Mouse (Mus musculus) ES-E14 (cell line): ENCODE data around the gene Tex12.

Source experiments
- CHD2 ChIP-seq: IDR thresholded peaks from 2 replicates; pipeline ENCODE4 v1.6.1; 2014; ENCODE audit warnings: mild to moderate bottlenecking, low read depth, low read length, inconsistent platforms
- MAFK ChIP-seq: IDR thresholded peaks from 2 replicates; pipeline ENCODE4 v1.6.1; 2014; ENCODE audit warnings: mild to moderate bottlenecking, low read depth, low read length, inconsistent platforms; ENCODE audit not compliant: insufficient read depth

DNA sequence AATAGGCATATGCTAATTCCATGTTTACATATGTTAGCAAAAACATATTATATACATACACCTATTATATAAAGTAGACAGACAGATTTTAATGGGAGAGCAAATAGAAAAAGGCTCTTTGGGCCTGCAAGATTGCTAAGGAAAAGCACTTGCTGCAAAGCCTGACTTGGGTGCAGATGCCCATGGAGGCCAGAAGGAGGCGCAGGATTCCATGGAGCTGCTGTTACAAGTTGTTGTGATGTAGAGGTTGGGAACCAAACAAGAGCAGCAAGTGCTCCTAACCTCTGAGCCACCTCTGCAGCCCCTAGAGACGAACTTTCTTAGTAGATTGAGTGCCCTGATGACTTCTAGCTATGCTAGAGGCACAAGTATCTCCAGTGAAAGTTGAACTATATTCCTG lies 42.3 kb downstream of the Tex12 start:
- TF ChIP-seq MAFK (no peak), CHD2 (no peak)
